Mouse (Mus musculus) mouse trophoblast stem cell (cell line): ENCODE results near the gene Rere.
"Not testable (repeated sequence)": the region's sequence is repeated elsewhere in the genome, so short reads cannot be mapped to it uniquely, and the experiment has no call there.

Experiments used
- in situ Hi-C, 2 experiments: fragments of 300-500 bp; cut with MseI, MboI; formaldehyde crosslinking; loops; 2 replicates in 1 of 2; 3 replicates in 1 of 2; pipeline ENCODE4 v1.15.1; 2025

Rere gene

GRCm38 (mm10) chr4:150283993-150284392 is 2.5 kb downstream of the Rere start:
- in situ Hi-C loops, result no loop called here

GRCm38 (mm10) chr4:150286980-150287379 is 5.5 kb downstream of the Rere start:
- in situ Hi-C loops, result no loop called here

- in situ Hi-C loops, result not testable (repeated sequence)
These were observed 6.0 kb downstream of the Rere start for GRCm38 (mm10) chr4:150287463-150287862.

GRCm38 (mm10) chr4:150291900-150292299 is 10.5 kb downstream of the Rere start:
- in situ Hi-C loops, result no loop called here

- in situ Hi-C loops, result no loop called here
These were observed 13.4 kb downstream of the Rere start for GRCm38 (mm10) chr4:150294870-150295269.

- in situ Hi-C loops, result no loop called here
These were observed 14.5 kb downstream of the Rere start for GRCm38 (mm10) chr4:150295966-150296365.

- in situ Hi-C loops, result no loop called here
These were observed 21.3 kb downstream of the Rere start for GRCm38 (mm10) chr4:150302726-150303125.

- in situ Hi-C loops, result no loop called here
These were observed 25.3 kb downstream of the Rere start for GRCm38 (mm10) chr4:150306701-150307100.

GRCm38 (mm10) chr4:150307226-150307625 is 25.8 kb downstream of the Rere start:
- in situ Hi-C loops, result no loop called here

- in situ Hi-C loops, result no loop called here
These were observed 30.0 kb downstream of the Rere start for GRCm38 (mm10) chr4:150311431-150311830.

GRCm38 (mm10) chr4:150312646-150313045 is 31.2 kb downstream of the Rere start:
- in situ Hi-C loops, result no loop called here

- in situ Hi-C loops, result no loop called here
These were observed 33.9 kb downstream of the Rere start for GRCm38 (mm10) chr4:150315301-150315700.

GRCm38 (mm10) chr4:150316546-150316945 is 35.1 kb downstream of the Rere start:
- in situ Hi-C loops, result no loop called here

- in situ Hi-C loops, result no loop called here
These were observed 43.8 kb downstream of the Rere start for GRCm38 (mm10) chr4:150325046-150325801.

- in situ Hi-C loops, result no loop called here
These were observed 44.6 kb downstream of the Rere start for GRCm38 (mm10) chr4:150326005-150326404.

- in situ Hi-C loops, result no loop called here
These were observed 46.0 kb downstream of the Rere start for GRCm38 (mm10) chr4:150327476-150327875.

GRCm38 (mm10) chr4:150333927-150334682 is 52.7 kb downstream of the Rere start:
- in situ Hi-C loops, result no loop called here

- in situ Hi-C loops, result no loop called here
These were observed 55.8 kb downstream of the Rere start for GRCm38 (mm10) chr4:150337260-150337659.

GRCm38 (mm10) chr4:150338906-150339650 is 57.6 kb downstream of the Rere start:
- in situ Hi-C loops, result no loop called here

- in situ Hi-C loops, result no loop called here
These were observed 59.5 kb downstream of the Rere start for GRCm38 (mm10) chr4:150340796-150341525.

GRCm38 (mm10) chr4:150344526-150344925 is 63.1 kb downstream of the Rere start:
- in situ Hi-C loops, result no loop called here
